Mouse (Mus musculus) myocyte (in vitro differentiated cells): Measurements from ENCODE around the gene Trim17. TPM values are rescaled to one million over a fixed set of nuclear protein-coding genes. Genes with fewer than 3 reads are reported as not detected.

Experiments used
- H3K27me3 ChIP-seq: one replicate; pipeline ENCODE4 v1.6.1; 2011; ENCODE audit not compliant: control insufficient read depth, insufficient read depth, insufficient read length
- H3K36me3 ChIP-seq: one replicate; pipeline ENCODE4 v1.6.1; 2011; ENCODE audit not compliant: control insufficient read depth, insufficient read depth
- H3K4me2 ChIP-seq: one replicate; pipeline ENCODE4 v1.6.1; 2011; ENCODE audit warnings: low read depth, control low read depth
- H3K4me3 ChIP-seq: one replicate; pipeline ENCODE4 v1.5.1; 2011; ENCODE audit warnings: mild to moderate bottlenecking, control low read depth, moderate library complexity
- H3K79me2 ChIP-seq: one replicate; pipeline ENCODE4 v1.6.1; 2011; ENCODE audit not compliant: control insufficient read depth, insufficient read depth
- H3ac ChIP-seq: one replicate; pipeline ENCODE4 v1.6.1; 2011; ENCODE audit not compliant: control insufficient read depth, insufficient read length
- CEBPB ChIP-seq: IDR thresholded peaks from 2 replicates; pipeline ENCODE4 v1.6.1; 2011; ENCODE audit warnings: mild to moderate bottlenecking, moderate library complexity; ENCODE audit not compliant: poor library complexity, insufficient read depth, severe bottlenecking
- E2F4 ChIP-seq: IDR thresholded peaks from one replicate; pipeline ENCODE4 v1.6.1; 2011; ENCODE audit warnings: mild to moderate bottlenecking, control low read depth, moderate library complexity; ENCODE audit not compliant: insufficient read depth
- MAX ChIP-seq: IDR thresholded peaks from one replicate; pipeline ENCODE4 v1.6.1; 2011; ENCODE audit warnings: low read depth, mild to moderate bottlenecking, control low read depth
- MYOD1 ChIP-seq, 3 experiments: IDR thresholded peaks; one replicate each; pipeline ENCODE4 v1.6.1; 2011; ENCODE audit warnings: control low read depth in 2 of 3, low read depth in 2 of 3, mild to moderate bottlenecking in 2 of 3, moderate library complexity in 1 of 3; ENCODE audit not compliant: insufficient read length in 2 of 3, control insufficient read depth in 1 of 3
- MYOG ChIP-seq, 3 experiments: IDR thresholded peaks; one replicate each; pipeline ENCODE4 v1.6.1; 2011; ENCODE audit warnings: control low read depth in 2 of 3, low read depth in 2 of 3, mild to moderate bottlenecking in 2 of 3; ENCODE audit not compliant: insufficient read length in 2 of 3, control insufficient read depth in 1 of 3, insufficient read depth in 1 of 3
- POLR2A ChIP-seq: IDR thresholded peaks from one replicate; pipeline ENCODE4 v1.6.1; 2011; ENCODE audit warnings: low read depth, mild to moderate bottlenecking, control low read depth, moderate library complexity; ENCODE audit not compliant: insufficient read length
- POLR2AphosphoS2 ChIP-seq: IDR thresholded peaks from one replicate; pipeline ENCODE4 v1.6.1; 2011; ENCODE audit warnings: low read depth, control low read depth; ENCODE audit not compliant: insufficient read length
- REST ChIP-seq: IDR thresholded peaks from one replicate; pipeline ENCODE4 v1.6.1; 2011; ENCODE audit warnings: mild to moderate bottlenecking, control low read depth, moderate library complexity; ENCODE audit not compliant: insufficient read depth, insufficient read length
- SRF ChIP-seq: IDR thresholded peaks from one replicate; pipeline ENCODE4 v1.6.1; 2011; ENCODE audit warnings: low read depth; ENCODE audit not compliant: control insufficient read depth, insufficient read length
- TCF12 ChIP-seq: IDR thresholded peaks from one replicate; pipeline ENCODE4 v1.6.1; 2011; ENCODE audit warnings: mild to moderate bottlenecking, control low read depth; ENCODE audit not compliant: poor library complexity, insufficient read depth, severe bottlenecking
- TCF3 ChIP-seq: IDR thresholded peaks from one replicate; pipeline ENCODE4 v1.6.1; 2011; ENCODE audit warnings: low read depth, control low read depth; ENCODE audit not compliant: insufficient read length
- USF1 ChIP-seq: IDR thresholded peaks from one replicate; pipeline ENCODE4 v1.6.1; 2011; ENCODE audit warnings: low read depth, mild to moderate bottlenecking, control low read depth, moderate library complexity
- polyA plus RNA-seq: library from polyadenylated mRNA; unstranded; fragments of >200 nt; fragmentation: generic; extraction: Trizol; gene quantifications from one replicate; pipeline ENCODE4 v1.2.1, GENCODE M21; 2012; ENCODE audit warnings: missing spikeins

The Trim17 gene
- polyA plus RNA-seq, 1 experiment = 0.64 TPM

GRCm38 (mm10) chr11:58981541-58982447 is 27.3 kb downstream of the Trim17 start:
- H3K4me2 ChIP-seq = peak overlapping the region; percentile 6
- peak overlapping the region; percentile 3 for H3K4me3 ChIP-seq
- TF ChIP-seq POLR2AphosphoS2 (no peak), MYOD1 (IDR thresholded peaks at IDR 0.05; ENCODE audit: control insufficient read depth in 1 of 3, insufficient read length in 2 of 3, low read depth in 2 of 3) (peak; percentile 66 to 96 (median 92)), POLR2A (no peak), TCF3 (peak; percentile 57), MYOG (IDR thresholded peaks at IDR 0.05; ENCODE audit: control insufficient read depth in 1 of 3, insufficient read depth in 1 of 3, insufficient read length in 2 of 3, low read depth in 2 of 3) (peak; percentile 79 to 95 (median 88))

GRCm38 (mm10) chr11:58982471-58983097 is 28.1 kb downstream of the Trim17 start:
- TF ChIP-seq CEBPB (no peak), MYOD1 (IDR thresholded peaks at IDR 0.05; ENCODE audit: control insufficient read depth in 1 of 3, insufficient read length in 2 of 3, low read depth in 2 of 3) (no peak), REST (no peak), POLR2A (no peak), SRF (no peak)
- Histone ChIP-seq H3K4me2 (peak overlapping the region; percentile 6), H3K27me3 (no peaks in the 10 kb centered on the region), H3ac (no peak overlapping the region), H3K36me3 (peaks cover 13% of the 10 kb centered on the region), H3K4me3 (peak overlapping the region; percentile 3), H3K79me2 (peaks cover 36% of the 10 kb centered on the region)

More at GRCm38 (mm10) chr11:58981541-58982447, 27.3 kb downstream of the Trim17 start:
- Histone ChIP-seq H3K79me2 (peaks cover 40% of the 10 kb centered on the region), H3K27me3 (no peaks in the 10 kb centered on the region), H3K36me3 (peaks cover 9% of the 10 kb centered on the region), H3ac (no peak overlapping the region)

- Histone ChIP-seq H3K4me3 (no peak overlapping the region), H3K27me3 (no peaks in the 10 kb centered on the region), H3K36me3 (peaks cover 15% of the 10 kb centered on the region), H3ac (no peak overlapping the region), H3K4me2 (no peak overlapping the region), H3K79me2 (peaks cover 26% of the 10 kb centered on the region)
- TF ChIP-seq MYOG (IDR thresholded peaks at IDR 0.05; ENCODE audit: control insufficient read depth in 1 of 3, insufficient read depth in 1 of 3, insufficient read length in 2 of 3, low read depth in 2 of 3) (no peak), TCF12 (no peak), POLR2A (no peak), MAX (no peak), E2F4 (no peak), USF1 (no peak), TCF3 (no peak), SRF (no peak), CEBPB (no peak), MYOD1 (IDR thresholded peaks at IDR 0.05; ENCODE audit: control insufficient read depth in 1 of 3, insufficient read length in 2 of 3, low read depth in 2 of 3) (no peak), REST (no peak), POLR2AphosphoS2 (no peak)
Measured at GRCm38 (mm10) chr11:58983691-58984341, 29.3 kb downstream of the Trim17 start.

GRCm38 (mm10) chr11:58984657-58985056 is 30.2 kb downstream of the Trim17 start:
- no peak overlapping the region for H3ac ChIP-seq
- H3K36me3 ChIP-seq = peaks cover 18% of the 10 kb centered on the region
- H3K79me2 ChIP-seq = peaks cover 18% of the 10 kb centered on the region
- H3K4me3 ChIP-seq = no peak overlapping the region
- no peak for TF ChIP-seq MYOD1 (IDR thresholded peaks at IDR 0.05; ENCODE audit: control insufficient read depth in 1 of 3, insufficient read length in 2 of 3, low read depth in 2 of 3)
- TF ChIP-seq E2F4 = no peak
- TF ChIP-seq POLR2A = no peak
- TF ChIP-seq USF1 = no peak
- no peak for TF ChIP-seq MYOG (IDR thresholded peaks at IDR 0.05; ENCODE audit: control insufficient read depth in 1 of 3, insufficient read depth in 1 of 3, insufficient read length in 2 of 3, low read depth in 2 of 3)
- no peak for TF ChIP-seq POLR2AphosphoS2
- no peak for TF ChIP-seq SRF
- no peak for TF ChIP-seq TCF3
- no peak for TF ChIP-seq REST
- no peak for TF ChIP-seq TCF12
- no peak for TF ChIP-seq CEBPB
- no peak for TF ChIP-seq MAX
- H3K4me2 ChIP-seq = no peak overlapping the region
- H3K27me3 ChIP-seq = no peaks in the 10 kb centered on the region
